Mouse (Mus musculus): ENCODE measurements around the gene Defa37. TPM values are rescaled to one million over a fixed set of nuclear protein-coding genes. Genes with fewer than 3 reads are reported as not detected.
"Not testable (repeated sequence)": the region's sequence is repeated elsewhere in the genome, so short reads cannot be mapped to it uniquely, and the experiment has no call there.

The Defa37 gene
- 1.1 TPM in 1 of 2 replicates, not detected in the other for polyA plus RNA-seq (2015; fragmentation: Nextera tagmentation; extraction: Ambion mirVana)

DNA sequence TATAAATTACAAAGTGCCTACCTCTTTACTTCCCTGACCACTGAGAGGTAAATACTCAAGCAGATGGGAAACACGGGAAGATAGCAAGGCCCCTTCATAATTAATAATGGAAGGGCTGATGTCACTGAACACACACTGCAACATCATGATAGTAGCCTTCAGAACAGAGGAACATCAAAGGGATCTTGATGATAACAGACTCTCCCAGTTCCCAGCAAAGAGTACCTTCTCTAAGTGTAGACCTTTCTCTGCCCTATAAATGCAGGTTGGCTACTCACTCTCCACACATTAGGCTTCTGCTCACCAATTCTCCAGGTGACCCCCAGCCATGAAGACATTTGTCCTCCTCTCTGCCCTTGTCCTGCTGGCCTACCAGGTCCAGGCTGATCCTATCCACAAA lies at the start of gene Defa37:
Gene Defa37, plus strand, starts transcription at position 301 of the 400 bp plus-strand sequence.
- H3K4me3 ChIP-seq (ENCODE audit: low read length); ATAC-seq (ENCODE audit: low read depth); H3K9me3 ChIP-seq (ENCODE audit: control insufficient read depth, low read length); H3K9ac ChIP-seq (ENCODE audit: low read length); H3K27me3 ChIP-seq (ENCODE audit: control insufficient read depth, insufficient read depth, low read depth, low read length); H3K27ac ChIP-seq (ENCODE audit: low read length); H3K36me3 ChIP-seq (ENCODE audit: control insufficient read depth, insufficient read depth, low read length); H3K4me2 ChIP-seq (ENCODE audit: low read depth, low read length); H3K4me1 ChIP-seq (replicated peaks; ENCODE audit: control insufficient read depth, insufficient read depth, low read length): not testable (repeated sequence)
- WGBS = no CpG with 5 or more reads among the region's 1 CpGs

DNA sequence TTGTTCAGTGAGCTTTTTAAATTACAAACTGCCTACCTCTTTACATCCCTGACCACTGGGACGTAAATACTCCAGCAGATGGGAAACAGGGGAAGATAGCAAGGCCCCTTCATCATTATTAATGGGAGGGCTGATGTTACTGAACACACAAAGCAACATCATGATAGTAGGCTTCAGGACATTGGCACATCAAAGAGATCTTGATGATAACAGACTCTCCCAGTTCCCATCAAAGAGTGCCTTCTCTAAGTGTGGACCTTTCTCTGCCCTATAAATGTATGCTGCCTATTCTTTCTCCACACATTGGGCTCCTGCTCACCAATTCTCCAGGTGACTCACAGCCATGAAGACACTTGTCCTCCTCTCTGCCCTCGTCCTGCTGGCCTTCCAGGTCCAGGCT lies 36.5 kb upstream of the Defa37 start, which contains the start of gene Defa32:
Gene Defa32, plus strand, starts transcription at position 301 of the 400 bp plus-strand sequence.
- H3K36me3 ChIP-seq (ENCODE audit: control insufficient read depth, insufficient read depth, low read length); H3K27me3 ChIP-seq (ENCODE audit: control insufficient read depth, insufficient read depth, low read depth, low read length); H3K9ac ChIP-seq (ENCODE audit: low read length); H3K9me3 ChIP-seq (ENCODE audit: control insufficient read depth, low read length); H3K27ac ChIP-seq (ENCODE audit: low read length); H3K4me1 ChIP-seq (replicated peaks; ENCODE audit: control insufficient read depth, insufficient read depth, low read length); H3K4me3 ChIP-seq (ENCODE audit: low read length); ATAC-seq (ENCODE audit: low read depth); H3K4me2 ChIP-seq (ENCODE audit: low read depth, low read length): not testable (repeated sequence)
- WGBS = no CpG with 5 or more reads among the region's 2 CpGs

DNA sequence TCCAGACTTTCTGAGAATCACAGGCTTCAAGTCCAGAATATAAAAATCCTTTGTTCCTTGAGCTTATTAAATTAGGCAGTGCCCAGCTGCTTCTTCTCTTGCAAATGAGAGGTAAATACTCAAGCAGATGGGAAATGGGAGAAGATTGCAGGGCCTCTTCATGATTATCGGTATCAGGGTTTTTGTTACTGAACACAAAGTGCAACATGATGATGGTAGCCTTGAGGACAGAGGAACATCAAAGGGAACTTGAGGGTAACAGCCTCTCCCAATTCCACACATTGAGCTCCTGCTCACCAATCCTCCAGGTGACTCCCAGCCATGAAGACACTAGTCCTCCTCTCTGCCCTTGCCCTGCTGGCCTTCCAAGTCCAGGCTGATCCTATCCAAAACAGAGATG lies 17.5 kb downstream of the Defa37 start, which contains the start of gene Defa28:
Gene Defa28, plus strand, starts transcription at position 301 of the 400 bp plus-strand sequence.
- not testable (repeated sequence) for H3K9me3 ChIP-seq (ENCODE audit: control insufficient read depth, low read length); H3K4me2 ChIP-seq (ENCODE audit: low read depth, low read length); H3K4me3 ChIP-seq (ENCODE audit: low read length); H3K27me3 ChIP-seq (ENCODE audit: control insufficient read depth, insufficient read depth, low read depth, low read length); H3K9ac ChIP-seq (ENCODE audit: low read length); H3K27ac ChIP-seq (ENCODE audit: low read length); H3K4me1 ChIP-seq (replicated peaks; ENCODE audit: control insufficient read depth, insufficient read depth, low read length); ATAC-seq (ENCODE audit: low read depth); H3K36me3 ChIP-seq (ENCODE audit: control insufficient read depth, insufficient read depth, low read length)
- no CpG with 5 or more reads among the region's 1 CpGs for WGBS

DNA sequence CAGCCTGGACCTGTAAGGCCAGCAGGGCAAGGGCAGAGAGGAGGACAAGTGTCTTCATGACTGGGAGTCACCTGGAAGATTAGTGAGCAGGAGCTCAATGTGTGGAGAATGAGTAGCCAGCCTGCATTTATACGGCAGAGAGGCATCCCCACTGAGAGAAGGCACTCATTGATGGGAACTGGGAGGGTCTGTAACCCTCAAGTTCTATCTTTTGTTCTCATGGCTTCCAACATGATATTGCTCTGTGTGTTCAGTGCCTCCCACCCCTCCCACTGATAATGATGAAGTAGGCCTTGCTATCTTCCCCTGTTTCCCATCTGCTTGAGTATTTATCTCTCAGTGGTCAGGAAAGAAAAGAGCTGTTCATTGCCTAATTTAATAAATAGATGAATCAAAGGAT lies 29.2 kb downstream of the Defa37 start, which contains the start of gene Gm7861:
Gene Gm7861, minus strand, starts transcription at position 101 of the 400 bp plus-strand sequence.
- H3K4me3 ChIP-seq (ENCODE audit: low read length); H3K36me3 ChIP-seq (ENCODE audit: control insufficient read depth, insufficient read depth, low read length); H3K9me3 ChIP-seq (ENCODE audit: control insufficient read depth, low read length); H3K9ac ChIP-seq (ENCODE audit: low read length); H3K4me2 ChIP-seq (ENCODE audit: low read depth, low read length); H3K27ac ChIP-seq (ENCODE audit: low read length); H3K27me3 ChIP-seq (ENCODE audit: control insufficient read depth, insufficient read depth, low read depth, low read length); H3K4me1 ChIP-seq (replicated peaks; ENCODE audit: control insufficient read depth, insufficient read depth, low read length); ATAC-seq (ENCODE audit: low read depth): not testable (repeated sequence)
- WGBS = no CpG with 5 or more reads among the region's 1 CpGs

Other genes with a start within 250 kb of the Defa37 start
- not detected in 2 replicates for gene Defa27, start 249.8 kb upstream of the Defa37 start, polyA plus RNA-seq (2015; fragmentation: Nextera tagmentation; extraction: Ambion mirVana)
- gene Defa29, start 238.4 kb upstream of the Defa37 start, polyA plus RNA-seq (2015; fragmentation: Nextera tagmentation; extraction: Ambion mirVana) = not detected in 2 replicates
- not detected in 2 replicates for gene Defa2, start 186.9 kb upstream of the Defa37 start, polyA plus RNA-seq (2015; fragmentation: Nextera tagmentation; extraction: Ambion mirVana)
- gene Defa33, start 173.6 kb upstream of the Defa37 start, polyA plus RNA-seq (2015; fragmentation: Nextera tagmentation; extraction: Ambion mirVana) = not detected in 2 replicates
- not detected in 2 replicates for gene Defa36, start 138.0 kb upstream of the Defa37 start, polyA plus RNA-seq (2015; fragmentation: Nextera tagmentation; extraction: Ambion mirVana)
- not detected in 2 replicates for gene Gm7849, start 108.8 kb upstream of the Defa37 start, polyA plus RNA-seq (2015; fragmentation: Nextera tagmentation; extraction: Ambion mirVana)
- gene Defa20, start 56.1 kb upstream of the Defa37 start, polyA plus RNA-seq (2015; fragmentation: Nextera tagmentation; extraction: Ambion mirVana) = not detected in 2 replicates
- gene Defa32, start 36.4 kb upstream of the Defa37 start, polyA plus RNA-seq (2015; fragmentation: Nextera tagmentation; extraction: Ambion mirVana) = not detected in 2 replicates
- not detected in 2 replicates for gene Defa28, start 17.6 kb downstream of the Defa37 start, polyA plus RNA-seq (2015; fragmentation: Nextera tagmentation; extraction: Ambion mirVana)
- gene Gm7861, start 29.1 kb downstream of the Defa37 start, polyA plus RNA-seq (2015; fragmentation: Nextera tagmentation; extraction: Ambion mirVana) = not detected in 2 replicates
- not detected in 2 replicates for gene Defa26, start 52.8 kb downstream of the Defa37 start, polyA plus RNA-seq (2015; fragmentation: Nextera tagmentation; extraction: Ambion mirVana)
- not detected in 2 replicates for gene Defa17, start 90.4 kb downstream of the Defa37 start, polyA plus RNA-seq (2015; fragmentation: Nextera tagmentation; extraction: Ambion mirVana)
- not detected in 2 replicates for gene Defa34, start 100.4 kb downstream of the Defa37 start, polyA plus RNA-seq (2015; fragmentation: Nextera tagmentation; extraction: Ambion mirVana)
- not detected in 2 replicates for gene AY761184, start 138.3 kb downstream of the Defa37 start, polyA plus RNA-seq (2015; fragmentation: Nextera tagmentation; extraction: Ambion mirVana)
- gene Defa24, start 169.1 kb downstream of the Defa37 start, polyA plus RNA-seq (2015; fragmentation: Nextera tagmentation; extraction: Ambion mirVana) = not detected in 2 replicates

Data from lung, embryonic 16.5 days (tissue).